Mouse (Mus musculus): ENCODE data around the gene Stk32b.

The Stk32b gene

DNA sequence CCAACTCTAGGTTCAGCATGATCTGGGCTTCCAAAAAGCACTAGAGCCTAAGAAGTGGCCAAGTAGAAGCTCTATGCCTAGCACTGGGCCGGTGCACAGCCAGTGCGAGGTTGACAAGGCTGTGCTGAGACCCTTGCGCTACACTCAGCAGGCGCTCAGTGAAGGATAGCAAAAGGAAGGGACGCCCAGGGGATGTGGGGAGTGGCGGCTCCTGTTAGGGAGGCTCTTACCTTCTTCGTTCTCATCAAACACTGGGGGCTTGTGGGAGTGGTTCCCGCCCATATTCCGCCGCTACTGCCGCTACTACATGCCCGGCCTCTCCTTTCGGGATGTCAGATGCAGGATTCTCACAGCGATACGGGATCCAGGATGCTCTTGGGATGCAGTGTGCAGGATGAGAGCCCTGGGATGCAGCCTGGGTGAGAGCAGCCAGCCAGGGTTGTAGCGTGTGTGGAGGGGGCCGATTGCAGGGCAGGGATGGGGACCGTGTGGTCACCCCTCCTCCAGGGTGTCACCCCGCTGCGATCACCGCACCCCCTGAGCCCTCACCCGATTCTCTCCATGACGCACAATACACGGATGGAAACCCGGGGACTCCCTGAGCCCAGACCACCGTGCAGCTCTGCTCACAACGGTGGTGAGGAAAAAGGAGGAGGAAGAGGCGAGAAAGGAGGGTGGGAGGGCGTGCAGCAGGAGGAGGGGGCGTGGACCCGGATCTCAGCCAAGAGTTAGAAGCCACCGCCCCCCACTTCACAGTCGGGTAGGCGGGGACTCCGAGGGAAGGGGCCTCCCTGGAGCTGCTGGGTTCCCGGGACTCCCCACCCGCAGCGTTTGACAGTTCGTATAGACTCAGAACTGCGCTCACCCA lies at the start of gene Stk32b:
Stk32b (minus strand) TSS at position 667 of the 868 bp plus-strand sequence.
- DNase-seq (ENCODE audit: low read depth, low spot score) = no peak

DNA sequence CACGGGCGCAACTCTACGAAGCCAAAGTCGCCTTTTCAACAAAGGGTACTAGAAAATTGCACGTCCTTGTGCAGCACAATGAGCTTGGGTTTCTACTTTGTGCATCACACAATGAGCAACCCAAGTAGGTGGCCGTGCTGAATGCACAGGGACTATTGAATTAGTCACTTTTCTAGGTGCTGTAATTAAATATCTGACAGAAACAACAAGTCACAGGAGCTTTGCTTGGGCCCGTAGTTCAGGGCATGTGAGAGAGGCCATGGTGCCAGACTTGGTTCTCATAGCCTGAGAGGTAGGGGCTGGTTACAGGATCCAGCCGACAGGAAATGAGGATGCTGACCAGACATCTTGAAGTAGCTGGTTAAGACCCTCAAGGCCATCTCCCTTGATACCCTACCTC lies 48.9 kb upstream of the Stk32b start:
- DNase-seq (ENCODE audit: low read depth, low spot score) = no peak

DNA sequence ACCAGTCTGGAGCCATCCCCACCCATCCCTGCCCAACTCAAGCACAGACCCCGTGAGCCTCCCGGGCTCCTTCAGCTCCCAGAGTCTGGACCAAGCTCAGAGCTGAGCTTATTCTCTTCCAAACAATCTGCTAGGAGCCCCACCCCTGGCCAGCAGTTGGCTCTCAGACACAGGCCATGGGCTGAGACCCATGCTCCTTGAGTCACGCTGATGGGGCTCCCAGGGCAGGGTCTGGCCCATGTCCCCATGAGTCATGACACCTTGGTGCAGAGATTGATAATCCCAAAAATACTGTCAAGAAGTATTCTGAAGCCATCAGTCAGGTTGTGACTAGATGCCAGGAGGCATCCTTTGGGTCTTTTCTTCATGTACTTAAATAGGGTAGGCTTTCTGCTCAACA lies 45.1 kb upstream of the Stk32b start:
- DNase-seq (ENCODE audit: low read depth, low spot score) = peak; percentile 66

DNA sequence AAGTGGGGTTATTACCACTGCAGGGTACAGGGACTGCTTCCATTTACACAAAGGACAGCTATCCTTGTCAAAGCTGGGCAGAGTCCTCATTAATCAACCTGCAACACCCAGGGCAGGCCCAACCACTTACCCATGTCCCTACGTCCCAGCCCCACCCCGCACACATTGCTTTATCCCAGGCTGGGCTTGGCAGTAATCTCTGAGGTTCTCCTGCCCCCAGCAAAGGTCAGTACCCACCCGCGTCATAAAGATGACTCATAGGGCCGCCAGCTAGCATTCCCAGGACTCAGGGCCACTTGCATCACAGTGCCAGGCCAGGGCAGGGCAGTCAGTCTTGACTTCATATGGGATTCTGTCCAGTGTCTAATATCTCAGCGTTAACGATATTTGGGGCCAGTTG lies 36.4 kb upstream of the Stk32b start:
- DNase-seq (ENCODE audit: low read depth, low spot score) = no peak

DNA sequence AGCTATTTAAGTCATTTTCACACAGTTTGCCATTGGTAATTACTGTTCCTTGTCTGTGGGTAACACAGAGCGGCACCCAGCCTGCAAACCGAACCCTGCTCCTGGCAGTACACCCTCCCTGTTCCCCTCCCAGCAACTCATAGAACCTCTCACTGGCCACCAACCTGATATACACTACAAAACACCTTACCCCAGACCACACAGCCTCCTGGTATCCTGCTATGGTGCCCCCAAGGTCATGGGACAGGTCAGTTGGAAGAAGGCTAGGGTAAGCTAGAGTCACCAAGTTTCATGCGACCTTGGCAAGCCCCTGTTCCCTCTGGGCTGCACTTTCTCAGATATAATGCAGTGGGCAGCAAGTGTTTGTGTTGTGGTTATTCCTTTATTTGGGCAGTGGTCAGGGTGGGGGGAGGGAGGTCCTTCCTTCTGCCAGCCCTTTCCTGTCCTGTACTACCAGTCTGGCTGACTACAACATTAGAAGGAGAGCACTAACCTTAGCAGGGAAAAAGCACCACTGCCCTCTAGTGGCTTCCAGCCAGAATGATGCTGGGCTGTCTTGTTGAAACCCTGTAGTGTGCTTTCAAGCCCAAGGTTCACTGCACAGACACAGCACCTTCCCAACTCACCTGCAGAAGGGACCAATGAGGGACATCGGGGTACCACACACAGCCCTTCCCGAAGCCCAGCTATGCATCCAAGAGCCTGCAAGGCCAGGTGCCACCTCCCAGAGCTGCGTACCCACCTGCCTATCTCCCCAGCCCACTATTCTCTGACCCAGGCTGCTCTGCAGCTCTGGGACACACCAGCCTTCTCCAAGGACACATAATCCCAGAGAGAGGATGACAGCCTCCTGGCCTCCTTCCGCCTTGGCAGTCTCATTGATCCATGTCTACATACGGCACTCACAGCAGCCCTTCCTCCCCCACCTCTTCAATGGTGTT lies 35.3 kb upstream of the Stk32b start:
- peak; percentile 43 for DNase-seq (ENCODE audit: low read depth, low spot score)

DNA sequence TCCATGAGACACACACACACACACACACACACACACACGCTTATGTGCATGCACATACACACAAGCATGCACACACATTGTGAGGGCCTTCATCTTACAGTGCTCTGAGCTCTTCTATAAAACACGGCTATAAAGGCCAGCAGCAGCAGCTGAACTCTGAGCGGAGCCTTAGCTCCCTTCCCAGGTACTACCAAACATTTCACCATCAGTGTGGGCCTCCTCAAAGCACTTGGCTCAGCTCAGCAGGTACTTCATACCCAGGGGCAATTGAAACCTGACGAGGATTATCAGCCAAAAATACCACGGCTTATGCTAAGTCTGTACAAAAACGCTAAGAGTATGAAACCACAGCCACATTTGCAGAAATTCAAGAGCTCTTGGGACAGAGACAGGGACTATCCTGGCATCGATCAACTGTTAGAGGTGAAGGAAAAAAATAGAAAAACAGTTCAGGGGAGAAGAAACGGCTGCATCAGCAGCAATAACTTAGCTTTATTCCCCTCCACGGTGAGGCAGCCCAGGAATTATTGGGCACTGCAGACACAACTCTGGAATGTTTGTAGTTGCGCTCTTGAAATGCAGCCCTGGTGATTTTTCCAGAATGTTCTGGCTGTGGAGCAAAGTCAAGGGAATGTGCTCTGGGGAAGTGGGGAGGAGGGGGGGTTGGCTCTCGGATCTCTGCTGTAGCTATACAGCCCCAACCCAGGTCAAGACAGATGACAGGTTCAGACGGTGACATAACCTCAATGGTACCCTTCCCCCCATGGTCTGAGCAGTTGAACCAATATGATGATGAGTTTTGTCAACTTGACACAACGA lies 27.1 kb upstream of the Stk32b start:
- no peak for DNase-seq (ENCODE audit: low read depth, low spot score)

DNA sequence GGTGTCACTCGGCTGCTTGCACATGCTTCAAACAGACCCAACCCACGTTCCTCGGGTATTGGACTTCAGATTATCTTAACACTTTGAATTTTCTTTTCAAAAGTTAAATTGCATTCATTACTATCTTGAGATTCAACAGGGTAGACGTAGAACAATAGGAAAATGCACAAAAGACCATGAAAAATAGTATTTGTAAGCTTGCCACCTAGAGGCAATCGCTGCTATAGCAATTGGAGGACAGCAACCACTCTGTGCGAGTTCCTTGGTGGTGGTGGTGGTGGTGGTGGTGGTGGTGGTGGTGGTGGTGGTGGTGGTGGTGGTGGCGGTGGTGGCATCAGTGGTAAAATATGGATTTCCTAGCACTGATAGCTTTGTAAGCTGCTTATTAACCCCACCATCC lies 19.2 kb upstream of the Stk32b start:
- DNase-seq (ENCODE audit: low read depth, low spot score) = no peak

DNA sequence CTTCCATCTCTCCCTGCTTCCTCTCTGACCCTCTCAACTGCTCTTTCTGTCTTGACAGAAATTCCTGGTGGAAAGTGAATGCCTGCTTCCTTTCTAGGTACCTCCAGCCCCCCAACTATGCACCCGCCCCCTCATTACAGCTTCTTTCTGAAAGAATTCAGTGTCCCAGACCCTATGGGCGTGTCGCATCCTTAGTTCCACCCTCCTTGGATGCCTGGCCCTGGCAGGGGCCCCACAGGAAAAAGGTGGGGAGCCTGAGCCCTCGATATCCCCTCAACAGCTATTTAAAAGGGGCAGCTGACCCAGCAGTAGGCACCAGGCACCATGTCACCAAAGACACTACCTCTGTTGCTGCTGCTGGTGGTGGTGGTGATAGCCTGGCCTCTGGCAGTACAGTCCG lies 18.3 kb upstream of the Stk32b start, which contains the start of gene Cytl1:
Cytl1 (plus strand) TSS at position 296 of the 400 bp plus-strand sequence.
- no peak for DNase-seq (ENCODE audit: low read depth, low spot score)

DNA sequence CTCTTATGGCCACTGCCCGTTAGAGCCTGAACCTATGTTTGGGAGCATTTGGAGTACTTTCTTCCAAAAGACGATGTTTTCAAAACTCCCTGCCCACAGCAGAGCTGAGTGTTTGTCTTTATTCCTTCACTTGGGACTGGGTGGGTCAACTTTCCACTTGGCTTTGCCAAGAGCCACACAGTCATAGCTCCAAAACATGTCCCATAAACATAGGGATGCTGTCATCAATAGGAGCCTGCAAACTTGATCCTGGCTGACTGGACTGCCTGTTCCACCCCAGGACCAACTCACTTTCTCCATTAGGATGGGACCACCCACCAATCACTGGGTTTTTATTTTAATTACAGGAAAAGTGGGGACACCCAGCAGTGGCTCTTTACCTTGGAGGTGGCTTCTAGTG lies 13.8 kb upstream of the Stk32b start:
- DNase-seq (ENCODE audit: low read depth, low spot score) = peak; percentile 67

DNA sequence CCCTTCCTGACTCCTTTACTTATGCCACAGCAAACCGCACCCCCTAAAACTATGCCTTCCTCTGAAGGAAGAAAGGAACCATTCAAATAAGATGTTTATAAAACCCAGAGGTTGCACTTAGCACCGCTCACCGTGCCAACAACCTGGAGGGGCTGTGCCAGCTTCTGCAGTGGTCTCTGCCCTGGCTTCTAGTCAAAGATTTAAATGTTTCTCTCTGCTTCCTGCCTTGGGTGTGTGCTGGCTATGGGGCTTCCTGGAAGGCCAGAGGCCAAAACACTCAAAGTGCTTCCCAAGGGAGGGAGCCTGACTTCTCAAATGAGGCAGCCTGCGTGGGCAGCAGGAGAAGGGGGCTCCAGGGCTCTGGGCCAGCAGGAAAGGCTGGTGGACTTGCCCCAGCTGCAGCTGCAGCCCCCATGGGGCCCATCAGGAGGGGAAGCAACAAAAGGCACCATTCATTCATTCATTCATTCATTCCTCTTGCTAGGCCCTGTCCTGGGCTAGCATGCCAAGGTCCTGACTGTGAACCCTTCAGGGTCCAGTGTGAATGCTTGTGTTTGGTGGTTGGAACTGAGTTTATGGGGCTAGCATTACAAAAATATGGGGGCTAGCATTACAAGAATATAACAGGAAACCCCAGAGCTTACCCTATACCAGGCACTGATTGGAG lies 8.4 kb upstream of the Stk32b start:
- no peak for DNase-seq (ENCODE audit: low read depth, low spot score)

DNA sequence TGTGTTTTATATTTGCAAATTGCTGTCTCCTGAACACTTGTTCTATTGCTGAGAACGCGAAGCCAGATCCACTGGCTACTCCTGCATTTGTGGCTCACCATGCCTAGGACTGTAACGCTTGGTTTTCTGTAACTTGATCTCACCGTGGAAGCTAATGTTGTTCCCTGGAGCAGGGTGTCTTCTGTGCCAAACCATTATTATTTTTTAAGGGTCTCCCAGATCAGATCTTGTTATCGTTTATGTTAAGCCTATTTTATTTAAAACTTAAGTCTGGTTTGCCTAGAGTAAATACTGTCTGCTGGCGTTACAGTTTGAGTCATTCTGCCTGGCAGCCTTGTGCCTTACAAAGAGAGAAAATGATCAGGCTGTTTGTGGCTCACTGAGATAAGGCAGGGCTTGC lies 3.7 kb upstream of the Stk32b start:
- no peak for DNase-seq (ENCODE audit: low read depth, low spot score)

DNA sequence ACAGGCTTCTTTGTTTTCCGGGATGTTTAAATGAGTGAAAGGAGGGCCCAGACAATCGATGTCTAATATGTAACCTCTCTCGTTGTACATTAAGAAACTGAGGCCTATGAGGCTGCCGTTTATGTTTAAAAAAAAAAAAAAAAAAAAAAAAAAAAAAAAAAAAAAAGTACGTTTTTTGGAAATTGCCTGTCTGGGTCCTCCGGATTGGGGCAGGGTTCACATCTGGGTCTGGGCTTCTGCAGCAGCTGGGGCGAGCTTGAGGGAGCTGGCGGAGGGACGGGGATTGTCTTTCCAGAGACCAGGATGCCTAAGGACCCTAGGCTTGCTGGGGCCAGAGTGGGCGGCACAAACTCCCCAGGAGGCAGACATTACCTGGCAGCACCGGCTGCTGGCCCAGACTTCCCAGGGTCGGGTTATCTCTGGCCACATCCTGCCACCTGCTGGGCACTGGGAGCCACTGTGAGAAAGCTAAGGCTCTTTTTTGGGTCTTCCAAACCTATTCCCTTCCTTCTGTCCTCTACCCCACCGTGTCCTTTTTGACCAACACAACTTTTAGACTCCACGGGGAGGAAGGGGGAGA lies 503 bp upstream of the Stk32b start:
- DNase-seq (ENCODE audit: low read depth, low spot score) = no peak

DNA sequence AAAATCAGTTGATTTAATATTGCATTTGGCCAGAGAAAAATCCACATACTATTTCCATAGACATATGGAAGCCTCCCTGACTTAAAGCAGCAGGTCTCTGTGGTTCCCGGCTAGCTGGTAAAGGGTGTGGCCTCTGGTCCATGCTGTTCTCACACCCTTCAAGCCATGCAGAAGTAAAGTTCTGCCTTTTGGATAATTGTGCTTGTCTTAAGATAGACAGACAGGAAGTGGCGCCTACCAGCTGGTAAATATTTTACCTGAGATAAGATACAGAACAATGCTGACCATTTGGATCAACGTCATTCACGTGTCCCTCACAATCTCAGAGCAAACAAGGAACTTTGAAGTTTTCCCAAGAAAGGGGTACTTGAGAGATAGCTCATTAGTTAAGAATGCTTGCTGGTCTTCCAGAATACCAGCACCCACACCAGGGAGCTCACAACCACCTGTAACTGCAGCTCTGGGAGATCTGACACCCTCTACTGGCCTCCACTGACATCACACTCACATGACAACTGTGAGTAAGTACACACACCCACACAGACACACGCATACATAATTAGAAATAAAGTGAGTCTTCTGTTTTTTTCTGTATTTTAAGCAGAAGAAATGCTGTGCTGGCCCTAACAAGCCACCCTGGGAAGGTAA lies 7.6 kb downstream of the Stk32b start:
- no peak for DNase-seq (ENCODE audit: low read depth, low spot score)

DNA sequence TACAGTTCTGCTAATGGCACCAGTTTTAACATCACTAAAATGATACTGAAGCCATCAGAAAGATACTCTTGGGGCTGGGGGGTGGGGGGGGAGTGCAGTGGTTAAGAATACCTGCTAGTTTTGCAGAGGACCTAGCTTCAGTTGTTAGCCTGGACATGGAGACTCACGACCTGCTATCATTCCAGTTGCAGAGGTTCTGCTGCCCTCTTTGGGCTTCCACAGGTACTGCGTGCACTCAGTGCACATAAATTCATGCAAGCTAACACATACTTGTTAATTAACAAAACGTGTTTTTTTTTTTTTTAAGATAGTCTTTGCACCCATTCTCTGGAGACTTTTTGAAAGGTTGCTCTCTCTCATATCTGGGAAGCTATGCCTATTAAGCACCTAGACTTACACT lies 8.8 kb downstream of the Stk32b start:
- no peak for DNase-seq (ENCODE audit: low read depth, low spot score)

DNA sequence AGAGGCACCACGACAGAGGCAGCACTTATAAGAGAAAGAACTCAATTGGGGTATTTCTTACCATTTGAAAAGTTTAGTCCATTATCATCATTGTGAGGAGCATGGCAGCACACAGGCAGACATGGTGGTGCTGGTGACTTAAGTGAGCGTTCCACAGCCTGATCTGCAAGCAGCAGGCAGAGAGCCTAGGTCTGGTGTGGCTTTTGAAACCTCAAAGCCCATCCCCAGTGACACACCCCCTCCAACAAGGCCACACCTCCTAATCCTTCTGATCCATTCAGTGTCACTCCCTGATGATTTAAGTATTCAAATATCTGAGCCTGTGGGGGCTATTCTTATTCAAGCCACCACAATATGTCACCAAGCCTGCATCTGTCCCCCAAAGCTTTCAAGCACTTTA lies 12.0 kb downstream of the Stk32b start:
- DNase-seq (ENCODE audit: low read depth, low spot score) = no peak

DNA sequence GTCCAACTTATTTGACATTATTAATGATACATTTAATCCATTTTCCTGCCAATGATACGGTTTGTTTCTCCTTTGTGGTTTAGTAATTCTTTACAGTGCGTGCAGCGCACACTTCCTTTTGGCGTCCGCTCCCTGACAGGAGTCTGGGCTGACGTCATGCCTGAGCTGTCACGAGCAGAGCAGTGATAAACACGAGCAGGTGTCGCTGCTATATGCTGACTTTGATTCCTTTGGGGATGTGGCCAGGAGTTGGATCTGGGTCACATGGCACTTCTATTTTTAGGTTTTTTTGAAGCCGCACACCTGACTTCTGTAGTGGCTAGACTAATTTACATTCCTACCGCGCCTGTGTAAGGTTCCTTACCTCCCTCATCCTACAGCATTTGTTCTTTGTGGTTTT lies 17.2 kb downstream of the Stk32b start:
- DNase-seq (ENCODE audit: low read depth, low spot score) = peak; percentile 18

DNA sequence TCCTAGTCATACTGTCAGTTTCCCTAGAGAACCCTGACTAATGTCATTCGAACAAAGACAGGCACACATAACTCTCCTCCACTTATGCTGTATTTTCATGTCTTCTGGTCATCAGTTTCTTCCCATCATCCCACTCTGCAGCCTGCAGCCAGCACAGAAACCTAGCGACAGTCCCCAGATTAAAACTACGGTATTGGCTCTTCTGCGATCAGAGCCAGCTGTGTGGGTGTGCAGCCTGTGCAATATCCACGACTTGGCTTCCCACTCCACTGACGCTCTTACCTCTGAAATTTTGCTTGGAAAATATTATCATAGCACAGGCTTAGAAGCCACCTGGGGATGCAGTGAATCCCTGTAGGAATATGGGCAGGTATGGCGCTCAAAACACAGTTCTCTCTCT lies 19.7 kb downstream of the Stk32b start:
- no peak for DNase-seq (ENCODE audit: low read depth, low spot score)

DNA sequence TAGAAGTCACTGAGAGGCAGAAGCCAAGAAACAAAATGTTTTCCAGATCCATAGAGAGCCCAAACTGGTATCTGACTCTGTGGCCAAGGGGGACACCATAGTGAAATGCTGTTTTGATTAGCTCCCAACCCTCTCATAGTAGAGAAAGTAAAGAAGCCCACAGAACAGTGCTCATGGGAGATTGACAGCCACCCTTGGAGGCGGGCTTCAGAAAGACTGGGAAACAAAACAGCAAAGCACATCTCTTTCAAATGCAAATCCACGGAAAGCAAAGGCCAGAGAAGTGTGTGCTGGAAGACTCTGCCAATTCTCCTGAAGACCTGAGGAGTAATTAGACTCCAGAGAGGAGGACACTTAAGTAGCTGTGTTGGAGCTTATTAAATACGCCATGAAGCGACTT lies 21.2 kb downstream of the Stk32b start:
- DNase-seq (ENCODE audit: low read depth, low spot score) = no peak

DNA sequence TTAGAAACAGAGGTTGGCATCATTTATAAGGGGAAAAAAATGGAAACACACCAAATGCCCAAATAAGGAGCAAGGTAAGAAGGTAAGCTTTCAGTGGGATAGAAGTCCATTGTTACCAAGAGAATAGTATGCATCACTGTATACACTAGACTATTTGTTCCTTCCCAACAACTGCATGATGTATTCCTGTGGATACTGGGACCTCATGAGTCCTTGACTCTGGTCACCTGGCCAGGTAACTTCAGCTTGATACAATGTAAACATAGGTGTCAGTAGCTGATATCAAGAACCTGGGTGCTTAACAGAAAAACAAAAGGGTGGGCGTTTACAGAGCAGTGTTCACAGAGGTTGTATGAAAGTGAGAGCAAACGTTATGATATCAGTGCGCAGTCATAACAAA lies 24.2 kb downstream of the Stk32b start:
- DNase-seq (ENCODE audit: low read depth, low spot score) = no peak

DNA sequence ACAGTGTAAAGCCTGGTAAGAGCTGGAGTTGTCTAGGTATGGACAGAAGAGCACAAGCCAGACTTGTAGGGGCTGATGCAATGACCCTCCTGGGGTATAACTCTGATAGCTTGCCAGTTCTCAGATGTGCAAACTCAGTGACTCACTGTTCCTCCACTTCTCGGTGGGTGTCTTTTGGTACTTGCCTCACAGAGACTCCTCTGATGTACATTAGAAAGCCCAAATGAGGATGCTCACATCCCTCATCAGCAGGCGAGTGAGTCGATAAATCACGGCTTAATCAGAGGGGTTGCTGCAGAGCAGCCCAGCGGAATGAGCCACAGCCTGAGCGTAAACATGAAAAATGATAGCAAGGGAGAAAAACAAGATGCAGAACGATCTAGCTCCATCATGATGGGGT lies 46.2 kb downstream of the Stk32b start:
- no peak for DNase-seq (ENCODE audit: low read depth, low spot score)
